Mouse (Mus musculus) bone marrow macrophage, adult 2 months (primary cell): ENCODE data around the gene Ppp2r3a.

Experiments used
- CTCF ChIP-seq: IDR thresholded peaks from 2 replicates; pipeline ENCODE4 v1.5.1; 2012; ENCODE audit warnings: low read depth, mild to moderate bottlenecking, low read length, moderate library complexity
- POLR2A ChIP-seq: IDR thresholded peaks from 2 replicates; pipeline ENCODE4 v1.6.1; 2012; ENCODE audit warnings: mild to moderate bottlenecking, low read depth, low read length, borderline replicate concordance

DNA sequence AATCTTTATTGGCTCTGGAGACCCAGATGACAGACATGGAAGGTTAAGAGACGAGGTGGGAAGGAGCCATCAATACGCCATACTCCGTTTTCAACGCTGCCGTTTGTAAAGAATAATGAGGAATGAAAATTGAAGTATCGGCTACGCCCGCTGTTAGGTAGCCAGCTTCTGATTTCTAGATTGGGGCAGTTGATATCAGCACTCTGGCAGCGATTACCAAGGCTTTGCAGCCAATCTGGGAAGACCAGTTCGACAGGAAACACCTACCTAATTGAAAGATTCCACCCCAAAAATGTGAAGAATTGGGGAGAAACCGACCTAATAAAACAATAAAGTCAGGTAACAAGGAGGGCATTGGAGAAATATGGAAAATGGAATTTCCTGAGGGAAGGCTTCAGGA, 38.2 kb upstream of the Ppp2r3a start:
- no peak for TF ChIP-seq POLR2A
- TF ChIP-seq CTCF, result no peak
